In the genomic region with DNA sequence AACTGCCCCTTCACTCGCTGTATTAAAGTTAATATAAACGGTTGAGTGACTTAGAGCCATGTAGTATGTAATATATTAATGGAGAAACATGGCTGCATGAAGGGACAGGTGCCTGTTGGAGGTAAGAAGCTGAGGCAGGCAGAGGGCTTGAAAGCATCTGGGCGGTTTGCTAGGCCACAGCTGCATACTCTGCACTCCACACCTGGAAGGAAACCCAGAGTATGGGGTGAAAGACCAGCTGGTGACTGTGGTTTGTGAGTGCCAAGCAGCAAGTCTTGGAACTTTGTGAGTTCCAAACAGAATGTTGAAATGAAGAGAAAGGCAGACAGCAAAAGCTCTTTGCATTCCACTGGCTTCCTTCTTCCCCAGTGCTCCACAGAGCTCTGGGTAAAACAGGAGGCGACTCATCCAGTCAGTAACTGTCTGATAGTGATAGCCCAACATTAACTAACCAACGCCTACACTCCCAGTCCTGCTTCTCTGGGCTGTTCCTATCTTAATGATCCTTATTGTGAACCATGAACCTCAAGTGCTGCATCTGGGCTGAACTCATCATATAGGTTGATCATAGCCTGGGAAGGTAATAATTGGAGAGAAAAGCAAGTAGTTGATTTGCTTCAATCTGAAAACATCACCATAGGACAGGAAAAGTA, we compare ENCODE assay signal across 15 mouse cellular contexts. TPM values are rescaled to one million over a fixed set of nuclear protein-coding genes. Genes with fewer than 3 reads are reported as not detected.
A peak's percentile ranks its signal among the peaks of the same experiment; 100 is the strongest.
DNase-seq lines count a peak whose midpoint lies in the region; ATAC-seq and TF ChIP-seq lines count a peak whose summit lies in the region.
"Had no signal": no experiment of that assay in that cellular context is flagged by ENCODE, and none has a peak within 500 bp of the region (broad histone marks: within the 10 kb centered on the region; RNA-seq: fewer than 3 reads in every experiment).

No protein-coding gene starts in this region.

- H3K9ac ChIP-seq in liver, postnatal 0 days (replicated peaks), result no peak overlapping the region
- H3K9ac ChIP-seq: embryonic facial prominence, embryonic 15.5 days; forebrain, embryonic 13.5 days; midbrain, embryonic 15.5 days had no signal

- no peak for ATAC-seq in liver, postnatal 0 days
- ATAC-seq in megakaryocyte-erythroid progenitor cell, adult 5-6 weeks (replicated peaks; ENCODE audit: low FRiP score, low TSS enrichment, poor library complexity, severe bottlenecking), result peak; percentile 77
- ATAC-seq: forebrain, embryonic 13.5 days; inflammation-experienced regulatory T-cells, adult 6 months; midbrain, embryonic 15.5 days had no signal

- TF ChIP-seq EP300 in liver, postnatal 0 days (IDR thresholded peaks at IDR 0.05; ENCODE audit: low read depth), result no peak

- no peak overlapping the region for H3K27ac ChIP-seq in liver, postnatal 0 days (ENCODE audit: low read depth)
- H3K27ac ChIP-seq: embryonic facial prominence, embryonic 15.5 days; forebrain, embryonic 13.5 days; midbrain, embryonic 15.5 days had no signal

- H3K27me3 ChIP-seq in liver, postnatal 0 days (ENCODE audit: insufficient read depth, low read length), result no peaks in the 10 kb centered on the region
- H3K27me3 ChIP-seq: embryonic facial prominence, embryonic 15.5 days; forebrain, embryonic 13.5 days had no signal

- WGBS in liver, postnatal 0 days (ENCODE audit: insufficient replicate concordance), result 70% methylated on average over 5 of the region's 5 CpGs

- H3K4me3 ChIP-seq in liver, postnatal 0 days (ENCODE audit: low read depth, low read length), result no peak overlapping the region
- H3K4me3 ChIP-seq: embryonic facial prominence, embryonic 15.5 days; forebrain, embryonic 13.5 days; midbrain, embryonic 15.5 days had no signal

- H3K4me2 ChIP-seq in liver, postnatal 0 days (ENCODE audit: low read depth, low read length), result no peak overlapping the region
- H3K4me2 ChIP-seq: embryonic facial prominence, embryonic 15.5 days; forebrain, embryonic 13.5 days; midbrain, embryonic 15.5 days had no signal

- H3K4me1 ChIP-seq in liver, postnatal 0 days (ENCODE audit: insufficient read depth), result peaks cover 8% of the 10 kb centered on the region
- H3K4me1 ChIP-seq: midbrain, embryonic 15.5 days had no signal

- DNase-seq in liver, result peak; percentile 26
- DNase-seq in liver, postnatal 0 days, result no peak
- peak; percentile 56 for DNase-seq in c-Kit-positive CD71-positive TER-119-positive erythroid progenitor cells, embryonic 14.5 days (ENCODE audit: low spot score)
- no peak for DNase-seq in Muller cell, postnatal 12 days (ENCODE audit: inconsistent ontology term)
- DNase-seq in embryo, embryonic 9.5 days (ENCODE audit: extremely low spot score), result no peak
- DNase-seq in cerebellum, adult 9-11 months, result no peak
- DNase-seq: cerebellum, adult 11-12 months; lung, adult 18-20 months; lung, postnatal 36 days; right cerebral cortex, postnatal 25 days had no signal

- no peaks in the 10 kb centered on the region for H3K9me3 ChIP-seq in liver, postnatal 0 days (ENCODE audit: low read length)
- H3K9me3 ChIP-seq: embryonic facial prominence, embryonic 15.5 days; forebrain, embryonic 13.5 days; midbrain, embryonic 15.5 days had no signal

- no peaks in the 10 kb centered on the region for H3K36me3 ChIP-seq in liver, postnatal 0 days (replicated peaks; ENCODE audit: insufficient read depth, low read length)
- H3K36me3 ChIP-seq: embryonic facial prominence, embryonic 15.5 days; midbrain, embryonic 15.5 days had no signal

- no peak for TF ChIP-seq CTCF in liver, postnatal 0 days (IDR thresholded peaks at IDR 0.05; ENCODE audit: low read depth)

RNA-seq across cellular contexts. Expression of gene Itpr1, which starts 5.9 kb away (rescaled TPM):
- polyA plus RNA-seq in liver, postnatal 0 days (2015; fragmentation: Nextera tagmentation; extraction: Ambion mirVana), result 2.8 and 2.9 TPM in 2 replicates
- 24.8 and 25.7 TPM in 2 replicates for total RNA-seq in megakaryocyte-erythroid progenitor cell, adult 5-6 weeks (2014; fragmentation: Nextera tagmentation)
- total RNA-seq in megakaryocyte-erythroid progenitor cell, adult 5-6 weeks (2017), result 57.6 and 66.5 TPM in 2 replicates

RNA-seq across cellular contexts. Expression of gene Sumf1, which starts 21.7 kb away (rescaled TPM):
- polyA plus RNA-seq in liver, postnatal 0 days (2015; fragmentation: Nextera tagmentation; extraction: Ambion mirVana), result 12.0 and 13.0 TPM in 2 replicates
- 4.9 and 10.9 TPM in 2 replicates for total RNA-seq in megakaryocyte-erythroid progenitor cell, adult 5-6 weeks (2014; fragmentation: Nextera tagmentation)
- total RNA-seq in megakaryocyte-erythroid progenitor cell, adult 5-6 weeks (2017), result 8.9 and 15.5 TPM in 2 replicates

Comparison
In these comparisons a context has a peak if more than half of its experiments do, and no peak if none do; other contexts are left out.
1. DNase-seq: peak in liver (single experiment) and c-Kit-positive CD71-positive TER-119-positive erythroid progenitor cells, embryonic 14.5 days (single experiment); none in liver, postnatal 0 days (single experiment), Muller cell, postnatal 12 days (single experiment), embryo, embryonic 9.5 days (single experiment) and cerebellum, adult 9-11 months (single experiment).